ENCODE assay signal across 12 mouse cellular contexts in the genomic region with DNA sequence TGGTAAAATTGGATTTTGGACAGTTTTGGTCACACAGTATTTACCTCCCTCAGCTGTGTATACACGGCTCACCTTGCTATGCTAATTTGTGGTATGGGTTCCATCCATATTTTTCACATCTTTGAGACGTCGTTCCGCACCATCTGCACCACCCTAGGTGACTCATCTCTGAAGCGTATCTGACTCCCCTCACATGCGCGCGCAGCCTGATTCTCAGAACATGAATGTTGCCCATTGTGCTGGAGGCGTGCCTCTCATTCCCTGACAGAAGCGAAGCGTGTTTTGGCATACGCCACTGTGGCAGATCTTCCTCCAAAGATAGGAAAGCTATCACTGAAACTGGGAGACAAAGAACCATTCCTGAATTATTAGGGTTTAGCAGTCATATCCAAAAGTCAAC. TPM values are rescaled to one million over a fixed set of nuclear protein-coding genes. Genes with fewer than 3 reads are reported as not detected.
A peak's percentile ranks its signal among the peaks of the same experiment; 100 is the strongest.
DNase-seq lines count a peak whose midpoint lies in the region; ATAC-seq lines count a peak whose summit lies in the region.
"Had no signal": no experiment of that assay in that cellular context is flagged by ENCODE, and none has a peak within 500 bp of the region (broad histone marks: within the 10 kb centered on the region; RNA-seq: fewer than 3 reads in every experiment).

No protein-coding gene starts in this region.

- DNase-seq in frontal cortex, postnatal 14 days (ENCODE audit: low spot score in 2 of 2), result peak; percentile 34 to 47
- peak; percentile 72 to 80 for DNase-seq in layer of hippocampus, postnatal 14 days (ENCODE audit: low spot score in 2 of 2)
- peak; percentile 79 for DNase-seq in right cerebral cortex, postnatal 10 days (ENCODE audit: low spot score in 2 of 2)
- DNase-seq in cerebellum, adult 9-11 months, result no peak
- no peak for DNase-seq in heart, postnatal 4 days
- DNase-seq: kidney, postnatal 14 days; lung, postnatal 36 days had no signal

- H3K27me3 ChIP-seq in intestine, embryonic 16.5 days (replicated peaks; ENCODE audit: control insufficient read depth, insufficient read depth, low read length), result no peaks in the 10 kb centered on the region
- H3K27me3 ChIP-seq: limb, embryonic 15.5 days had no signal

- no peak overlapping the region for H3K27ac ChIP-seq in intestine, embryonic 16.5 days (ENCODE audit: low read length)
- H3K27ac ChIP-seq: heart, embryonic 15.5 days; hindbrain, postnatal 0 days; limb, embryonic 15.5 days had no signal

- H3K9me3 ChIP-seq in intestine, embryonic 16.5 days (ENCODE audit: control insufficient read depth, low read length), result no peaks in the 10 kb centered on the region
- H3K9me3 ChIP-seq: heart, embryonic 15.5 days; limb, embryonic 15.5 days had no signal

- WGBS in intestine, embryonic 16.5 days, result 94% methylated on average over 12 of the region's 12 CpGs

- H3K4me1 ChIP-seq in intestine, embryonic 16.5 days (ENCODE audit: control insufficient read depth, insufficient read depth, low read length), result 0 out of 2 replicates have a peak, but pooled peaks cover 2% of the 10 kb centered on the region

- H3K9ac ChIP-seq in intestine, embryonic 16.5 days (ENCODE audit: low read depth, low read length), result no peak overlapping the region
- H3K9ac ChIP-seq: heart, embryonic 15.5 days; limb, embryonic 15.5 days had no signal

- H3K4me3 ChIP-seq in intestine, embryonic 16.5 days (ENCODE audit: low read length), result no peak overlapping the region
- H3K4me3 ChIP-seq: heart, embryonic 15.5 days; limb, embryonic 15.5 days had no signal

- ATAC-seq in activated CD4-positive, CD25-positive, alpha-beta regulatory T cell, adult 4 months, result peak; percentile 58
- ATAC-seq in intestine, embryonic 16.5 days, result no peak
- ATAC-seq: hindbrain, postnatal 0 days had no signal

- no peak overlapping the region for H3K4me2 ChIP-seq in intestine, embryonic 16.5 days (ENCODE audit: low read depth, low read length)
- H3K4me2 ChIP-seq: heart, embryonic 15.5 days; limb, embryonic 15.5 days had no signal

- H3K36me3 ChIP-seq in intestine, embryonic 16.5 days (ENCODE audit: control insufficient read depth, insufficient read depth, low read length), result no peaks in the 10 kb centered on the region
- H3K36me3 ChIP-seq: heart, embryonic 15.5 days; limb, embryonic 15.5 days had no signal

RNA-seq across cellular contexts. Expression of a gene that starts 21.0 kb away (rescaled TPM):
- polyA plus RNA-seq in activated CD4-positive, CD25-positive, alpha-beta regulatory T cell, adult 4 months (2017; shearing (Covaris generic)), result 10 to 100 TPM; 11.8 to 17.2 TPM
- 10 to 100 TPM; 22.2 to 24.9 TPM for total RNA-seq in layer of hippocampus, postnatal 14 days (2021)
- 2.4 and 3.2 TPM in 2 replicates for polyA plus RNA-seq in intestine, embryonic 16.5 days (2015; fragmentation: Nextera tagmentation; extraction: Ambion mirVana)
- 10 to 100 TPM; 23.9 to 24.5 TPM for total RNA-seq in heart, postnatal 4 days (2021)

Comparison
In these comparisons a context has a peak if more than half of its experiments do, and no peak if none do; other contexts are left out.
1. DNase-seq: peak in frontal cortex, postnatal 14 days (2 of 2), layer of hippocampus, postnatal 14 days (2 of 2) and right cerebral cortex, postnatal 10 days (2 of 2); none in cerebellum, adult 9-11 months (single experiment) and heart, postnatal 4 days (single experiment).